Mouse (Mus musculus): Measurements from ENCODE around the gene Lamc3.

Lamc3 gene

DNA sequence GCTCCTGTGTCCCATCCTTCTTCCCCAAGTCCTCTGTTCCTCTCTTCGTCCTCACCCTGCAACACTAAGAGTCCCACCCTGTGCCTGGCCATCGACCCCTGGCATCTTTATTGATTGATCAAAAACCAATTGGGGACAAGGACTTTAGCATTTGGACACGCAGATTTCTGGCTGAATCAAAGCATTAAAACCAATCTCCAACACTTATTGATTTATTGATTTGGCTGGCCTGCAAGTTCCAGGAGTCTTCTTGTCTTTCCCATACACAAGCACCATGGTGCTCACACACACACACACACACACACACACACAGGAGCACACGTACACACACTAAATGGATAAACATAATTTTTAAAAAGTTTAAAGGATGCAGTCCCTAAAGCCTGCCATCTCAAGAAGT is 55.9 kb downstream of the Lamc3 start:
- no peak for DNase-seq

DNA sequence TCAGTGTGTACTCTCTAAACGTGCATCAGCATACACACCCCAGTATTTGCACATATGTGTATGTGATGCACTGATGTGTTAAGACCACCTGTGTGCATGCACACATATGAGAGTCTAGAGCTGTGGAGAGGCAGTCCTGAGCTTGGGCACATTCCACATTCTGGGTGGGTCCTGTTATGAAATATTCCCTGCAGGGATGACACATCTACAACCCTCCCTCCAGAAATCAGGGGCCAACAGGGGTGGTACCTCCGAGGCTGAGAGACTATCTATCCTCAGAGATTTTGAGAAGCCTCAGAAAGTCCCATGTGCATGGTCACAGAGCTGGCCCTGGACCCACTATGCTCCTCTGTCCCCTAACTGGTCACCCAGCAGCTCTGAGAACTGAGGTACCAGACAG is 58.5 kb downstream of the Lamc3 start:
- DNase-seq, result no peak

GRCm38 (mm10) chr2:31948392-31948791 is 61.3 kb downstream of the Lamc3 start:
- DNase-seq, result no peak

- DNase-seq, result no peak
Observed at GRCm38 (mm10) chr2:31948801-31949200, 61.7 kb downstream of the Lamc3 start.

- peak; percentile 74 for DNase-seq
Observed at GRCm38 (mm10) chr2:31950058-31950871, 63.2 kb downstream of the Lamc3 start, which contains the start of gene Aif1l. TSS of gene Aif1l (plus strand) at chr2:31950139.

DNA sequence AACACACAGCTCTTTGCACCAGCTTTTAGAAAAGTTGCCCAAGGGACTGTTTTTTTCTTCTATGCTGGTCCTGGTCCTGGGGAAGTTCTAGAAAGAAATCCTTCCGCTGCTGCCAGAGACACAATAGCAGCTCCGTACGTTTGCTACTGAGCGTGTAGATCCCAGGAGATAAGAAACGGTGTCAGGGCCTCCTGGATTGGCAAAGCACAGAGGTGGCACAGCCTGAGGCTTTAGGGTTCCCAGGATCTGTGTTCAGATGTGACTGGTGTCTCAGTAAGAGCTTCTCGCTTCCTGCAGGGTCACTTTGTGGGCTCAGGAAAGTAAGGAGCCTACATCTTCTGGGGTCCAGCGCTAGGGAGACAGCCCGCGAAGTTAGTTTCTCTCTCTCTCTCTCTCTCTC is 63.9 kb downstream of the Lamc3 start:
- no peak for DNase-seq

DNA sequence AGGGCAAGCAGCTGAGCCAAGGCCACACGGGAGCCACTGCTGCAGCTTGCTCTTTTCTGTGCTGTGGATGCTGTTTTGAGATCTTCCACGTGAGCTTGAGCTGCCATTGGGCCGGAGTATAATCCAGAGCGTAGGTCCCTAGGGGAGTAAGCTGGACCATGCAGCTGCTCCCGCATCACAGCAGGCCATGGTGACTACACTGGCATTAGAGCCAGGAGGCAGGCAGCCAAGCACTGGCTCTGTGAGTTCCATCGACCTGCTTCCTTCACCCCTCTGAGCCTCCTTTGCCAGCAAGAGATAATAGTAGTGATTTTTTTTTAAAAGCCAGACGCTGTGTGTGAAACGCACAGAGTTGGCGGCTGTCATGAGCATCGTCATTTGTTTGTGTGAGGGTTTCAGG is 65.1 kb downstream of the Lamc3 start:
- no peak for DNase-seq

- no peak for DNase-seq
Observed at GRCm38 (mm10) chr2:31952725-31953124, 65.6 kb downstream of the Lamc3 start.

- DNase-seq, result no peak
Observed at GRCm38 (mm10) chr2:31953687-31954086, 66.6 kb downstream of the Lamc3 start.

GRCm38 (mm10) chr2:31954779-31955181 is 67.7 kb downstream of the Lamc3 start:
- DNase-seq, result no peak

DNA sequence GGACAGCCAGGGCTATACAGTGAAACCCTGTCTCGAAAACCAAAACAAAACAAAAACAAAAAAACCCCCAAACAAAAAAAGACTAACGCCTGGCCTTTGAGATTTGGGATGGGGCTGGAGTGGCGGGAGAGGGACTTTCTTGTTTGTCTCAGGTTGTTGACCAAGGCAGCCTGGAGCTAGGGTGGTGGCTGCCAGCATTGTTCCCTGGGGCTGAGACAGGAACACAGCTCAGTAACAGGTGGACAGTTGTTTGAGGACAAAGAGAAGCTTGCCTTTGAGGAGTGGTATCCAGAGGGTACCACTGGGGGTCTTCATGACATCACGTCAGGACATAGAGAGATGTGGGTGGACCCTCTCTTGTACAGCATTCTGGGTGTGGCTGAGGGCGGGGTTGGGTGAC is 68.6 kb downstream of the Lamc3 start:
- DNase-seq, result no peak

- DNase-seq, result no peak
Observed at GRCm38 (mm10) chr2:31957211-31957610, 70.1 kb downstream of the Lamc3 start.

DNA sequence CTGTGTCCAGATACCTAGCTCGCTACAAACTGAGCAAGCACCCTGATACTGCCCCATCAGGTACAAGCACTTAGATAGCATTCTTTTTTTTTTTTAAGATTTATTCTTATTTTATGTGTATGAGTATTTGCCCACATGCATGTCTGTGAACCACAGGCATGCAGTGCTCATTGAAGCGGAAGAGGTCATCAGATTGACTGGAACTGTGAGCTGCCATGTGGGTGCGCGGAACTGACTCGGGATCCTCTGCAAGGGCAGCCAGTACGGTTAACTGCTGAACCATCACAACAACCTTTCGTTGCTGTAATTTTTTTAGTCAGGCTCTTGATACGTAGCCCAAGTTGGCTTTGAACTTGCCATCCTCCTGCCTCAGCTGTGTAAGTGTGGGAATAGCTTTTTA is 73.9 kb downstream of the Lamc3 start:
- no peak for DNase-seq

DNA sequence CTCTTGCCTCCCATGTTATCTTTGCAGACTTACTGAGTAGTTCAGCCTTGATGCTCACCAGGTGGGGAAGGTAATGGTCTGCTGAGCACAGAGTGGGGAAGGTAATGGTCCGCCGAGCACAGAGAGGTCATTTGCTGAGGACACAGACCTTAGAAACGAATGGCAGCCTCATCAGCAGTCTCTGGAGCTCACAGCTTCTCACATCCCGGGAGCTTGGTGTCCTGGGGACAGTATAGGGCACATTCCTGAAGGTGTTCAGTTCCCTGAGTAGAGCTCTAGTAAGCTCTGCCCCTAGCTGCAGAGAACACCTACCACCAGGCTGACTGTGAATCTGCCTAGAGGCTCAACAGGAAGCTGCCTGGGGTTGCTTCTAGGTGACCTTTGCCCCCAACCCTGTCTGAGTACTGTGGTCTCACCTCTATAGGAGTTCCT is 74.7 kb downstream of the Lamc3 start:
- DNase-seq, result no peak

DNA sequence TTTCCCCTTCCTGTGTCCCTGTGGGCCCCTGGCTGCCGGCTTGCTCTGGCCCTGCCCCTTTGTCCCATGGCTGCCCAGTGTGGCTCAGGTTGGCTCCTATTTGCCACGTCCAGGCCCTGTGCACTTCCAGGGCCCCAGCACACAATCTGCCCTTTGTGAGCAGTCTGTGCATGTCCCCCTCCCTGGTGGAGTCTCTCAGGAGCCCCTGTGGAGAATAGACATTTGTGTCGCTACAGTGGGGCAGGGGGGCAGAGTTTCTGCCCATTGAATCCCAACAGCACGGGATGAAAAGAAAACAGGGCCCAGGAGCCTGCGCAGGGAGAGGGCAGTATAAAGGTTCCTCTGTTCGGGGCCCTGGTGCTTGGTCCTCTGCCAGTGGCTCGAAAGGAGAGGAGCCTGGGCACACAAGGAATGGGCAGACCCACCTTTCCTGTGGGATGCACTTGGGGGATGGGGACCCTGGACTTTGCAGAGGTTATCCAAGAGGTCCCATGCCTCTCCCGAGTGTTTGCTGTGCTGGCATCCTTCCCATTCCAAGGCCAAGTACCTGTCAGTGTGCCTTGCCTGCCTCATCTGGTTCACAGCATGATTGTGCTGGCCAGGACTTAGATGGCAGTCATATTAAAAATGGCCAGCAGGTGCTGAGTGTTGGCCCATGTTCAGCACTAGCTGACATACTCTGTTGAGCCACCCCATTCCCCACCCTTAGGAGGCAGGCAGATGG is 75.6 kb downstream of the Lamc3 start:
- DNase-seq, result peak; percentile 29

DNA sequence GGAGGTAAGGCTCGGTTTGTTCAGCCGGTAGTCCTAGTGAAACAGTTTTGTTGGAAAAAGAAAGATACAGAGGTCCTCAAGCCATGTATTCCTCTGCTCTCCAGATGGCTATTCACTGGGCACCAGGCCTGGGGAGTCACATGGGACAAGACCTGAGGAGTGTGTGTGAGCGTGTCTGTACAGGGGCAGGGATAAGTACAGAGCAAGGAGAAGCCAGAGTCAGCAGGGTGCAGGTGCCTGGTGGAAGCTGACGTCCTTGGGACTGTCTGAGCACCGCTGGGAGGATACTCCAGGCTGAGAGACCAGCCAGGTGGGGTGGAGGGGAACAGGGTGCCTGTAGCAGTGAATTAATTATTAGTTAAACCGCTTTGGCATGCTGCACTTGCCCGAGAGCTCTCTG is 76.4 kb downstream of the Lamc3 start:
- no peak for DNase-seq

GRCm38 (mm10) chr2:31964191-31964590 is 77.1 kb downstream of the Lamc3 start:
- DNase-seq, result no peak

- DNase-seq, result peak; percentile 56
Observed at GRCm38 (mm10) chr2:31965110-31965509, 78.0 kb downstream of the Lamc3 start.

DNA sequence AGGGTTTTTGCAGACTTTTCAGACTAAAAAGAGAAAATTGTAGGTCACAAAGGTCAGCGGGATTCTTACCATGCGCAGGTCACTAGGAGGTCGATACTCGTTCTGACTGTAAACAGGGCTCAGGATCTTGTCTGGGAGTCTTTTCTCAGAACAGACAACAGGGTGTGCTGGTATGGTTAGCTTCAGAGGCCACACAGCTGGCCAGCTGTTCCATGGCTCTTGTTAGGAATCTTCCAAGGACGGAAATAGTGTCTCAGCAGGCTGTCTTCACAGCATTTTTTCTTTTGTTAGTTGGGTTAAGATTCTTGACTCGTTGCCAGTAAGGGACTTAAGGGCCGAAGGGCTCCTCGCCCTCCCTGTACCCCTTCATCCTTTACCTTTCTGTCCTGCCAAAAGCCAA is 79.7 kb downstream of the Lamc3 start:
- no peak for DNase-seq

DNA sequence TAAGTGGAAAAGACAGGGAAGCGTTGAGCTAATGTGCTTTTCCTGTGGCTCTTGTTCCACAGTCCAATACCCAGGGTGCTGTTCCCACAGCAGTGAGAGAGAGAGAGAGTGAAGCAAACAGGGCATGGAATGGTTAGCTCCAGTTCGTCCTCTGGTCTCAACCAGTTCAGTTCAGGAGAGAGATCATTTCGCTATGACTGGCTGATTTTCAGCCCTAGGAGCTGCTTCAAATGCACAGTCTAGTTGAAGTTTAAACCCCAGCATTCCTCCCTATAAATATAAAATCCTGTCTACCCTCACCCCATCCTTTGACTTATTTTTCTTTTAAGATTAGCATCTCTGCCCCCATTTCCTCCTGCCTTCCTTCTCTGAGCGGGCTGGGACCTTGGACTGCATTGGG is 85.5 kb downstream of the Lamc3 start:
- no peak for DNase-seq

GRCm38 (mm10) chr2:31974141-31974808 is 87.2 kb downstream of the Lamc3 start, which contains the start of gene Nup214:
TSS of gene Nup214 (plus strand) at chr2:31974436.
- DNase-seq, result peak; percentile 99

GRCm38 (mm10) chr2:31974809-31975371 is 87.8 kb downstream of the Lamc3 start:
- DNase-seq, result no peak

- no peak for DNase-seq
Observed at GRCm38 (mm10) chr2:31987774-31988173, 100.7 kb downstream of the Lamc3 start.

Measured in lung, postnatal 14 days (tissue).